Mouse (Mus musculus) neural tube, embryonic 12.5 days (tissue): ENCODE results near the gene Dcaf4. TPM values are rescaled to one million over a fixed set of nuclear protein-coding genes. Genes with fewer than 3 reads are reported as not detected.

Source experiments
- ATAC-seq: fragments of 200-750 bp; cut with Nextera tagmentation; 2 replicates; pipeline ENCODE4 v1.8.0; 2017; ENCODE audit warnings: low read depth, mild to moderate bottlenecking, moderate TSS enrichment, moderate library complexity; ENCODE audit not compliant: low FRiP score
- H3K27ac ChIP-seq: fragments of 300-500 bp; sonication (generic); 2 replicates; pipeline ENCODE4 v1.5.1; 2016
- H3K27me3 ChIP-seq: fragments of 300-500 bp; sonication (generic); replicated peaks from 2 replicates; pipeline ENCODE4 v1.6.1; 2016; ENCODE audit warnings: mild to moderate bottlenecking
- H3K36me3 ChIP-seq: fragments of 300-500 bp; sonication (generic); 2 replicates; pipeline ENCODE4 v1.6.1; 2016; ENCODE audit warnings: mild to moderate bottlenecking
- H3K4me1 ChIP-seq: fragments of 300-500 bp; sonication (generic); 2 replicates; pipeline ENCODE4 v1.6.1; 2016
- H3K4me2 ChIP-seq: fragments of 300-500 bp; sonication (generic); replicated peaks from 2 replicates; pipeline ENCODE4 v1.6.1; 2016; ENCODE audit warnings: mild to moderate bottlenecking
- H3K4me3 ChIP-seq: fragments of 300-500 bp; sonication (generic); 2 replicates; pipeline ENCODE4 v1.5.1; 2016
- H3K9ac ChIP-seq: fragments of 300-500 bp; sonication (generic); 2 replicates; pipeline ENCODE4 v1.6.1; 2016; ENCODE audit warnings: mild to moderate bottlenecking
- H3K9me3 ChIP-seq: fragments of 300-500 bp; sonication (generic); 2 replicates; pipeline ENCODE4 v1.6.1; 2016; ENCODE audit warnings: mild to moderate bottlenecking
- WGBS: fragments of 180-500 bp; shearing (Covaris S2); methylation state at CpG from one replicate; pipeline ENCODE4 v1.1.7; 2016; 5-methylcytosine and 5-hydroxymethylcytosine counted together
- polyA plus RNA-seq: library from polyadenylated mRNA; unstranded; fragments of >200 nt; fragmentation: Nextera tagmentation; extraction: Ambion mirVana; gene quantifications from 2 replicates; pipeline ENCODE4 v1.2.1, GENCODE M21; 2016

Dcaf4 gene
- polyA plus RNA-seq, 1 experiment from 2014 or later, result 30.2 TPM

DNA sequence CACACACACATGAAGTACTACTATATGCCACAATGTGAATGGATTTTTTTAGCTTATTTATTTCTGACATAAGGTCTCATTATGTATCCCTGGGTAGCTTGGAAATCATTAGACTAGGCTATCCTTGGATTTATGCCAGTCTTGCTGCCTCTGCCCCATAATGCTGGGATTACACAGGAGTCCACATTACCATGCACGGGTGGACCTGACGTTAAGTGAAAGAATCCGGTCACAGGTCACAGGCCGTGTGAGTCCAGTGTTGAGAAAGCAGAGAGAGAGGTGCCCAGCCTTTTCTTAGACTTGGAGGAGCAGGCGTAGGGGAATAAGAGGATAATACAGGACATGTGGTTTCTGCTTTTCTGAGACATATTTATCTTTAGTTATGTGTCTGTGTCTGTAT, 21.0 kb upstream of the Dcaf4 start:
- no peak overlapping the region for H3K27ac ChIP-seq
- H3K27me3 ChIP-seq, result no peaks in the 10 kb centered on the region
- no peaks in the 10 kb centered on the region for H3K36me3 ChIP-seq
- no peaks in the 10 kb centered on the region for H3K4me1 ChIP-seq
- no peaks in the 10 kb centered on the region for H3K9me3 ChIP-seq
- WGBS, result 77% methylated on average over 5 of the region's 5 CpGs
- ATAC-seq, result no peak
- no peak overlapping the region for H3K4me3 ChIP-seq
- H3K4me2 ChIP-seq, result no peak overlapping the region
- H3K9ac ChIP-seq, result no peak overlapping the region

DNA sequence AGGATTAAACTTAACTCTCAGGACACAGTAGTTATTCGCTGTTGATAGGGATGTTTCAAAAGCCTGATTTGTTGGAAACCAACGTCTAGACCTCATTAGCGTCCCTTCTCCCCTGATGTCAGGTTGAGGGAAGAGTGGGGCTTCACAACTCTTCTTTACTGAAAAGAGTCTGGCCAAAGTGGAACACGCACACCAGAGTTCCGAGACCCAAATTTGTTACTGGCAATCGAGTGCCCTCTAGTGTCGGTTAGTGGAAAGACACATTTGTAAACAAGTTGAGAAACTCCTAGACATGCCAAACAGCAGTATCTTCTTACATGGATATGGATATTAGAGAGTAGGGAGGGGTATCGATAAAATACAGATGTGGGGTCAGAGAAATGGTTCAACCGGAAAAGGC, 18.1 kb upstream of the Dcaf4 start:
- Histone ChIP-seq H3K9ac (no peak overlapping the region), H3K36me3 (no peaks in the 10 kb centered on the region), H3K27me3 (no peaks in the 10 kb centered on the region), H3K9me3 (no peaks in the 10 kb centered on the region), H3K4me2 (no peak overlapping the region), H3K4me1 (no peaks in the 10 kb centered on the region), H3K4me3 (no peak overlapping the region), H3K27ac (no peak overlapping the region)
- ATAC-seq, result no peak
- 7% methylated on average over 9 of the region's 9 CpGs for WGBS

- H3K4me3 ChIP-seq, result no peak overlapping the region
- no peak for ATAC-seq
- H3K36me3 ChIP-seq, result no peaks in the 10 kb centered on the region
- no peak overlapping the region for H3K27ac ChIP-seq
- H3K4me2 ChIP-seq, result no peak overlapping the region
- no peak overlapping the region for H3K9ac ChIP-seq
- no peaks in the 10 kb centered on the region for H3K4me1 ChIP-seq
- H3K27me3 ChIP-seq, result no peaks in the 10 kb centered on the region
- no peaks in the 10 kb centered on the region for H3K9me3 ChIP-seq
- 80% methylated on average over 10 of the region's 10 CpGs for WGBS
These were observed 13.7 kb upstream of the Dcaf4 start for GRCm38 (mm10) chr12:83506543-83506942.

DNA sequence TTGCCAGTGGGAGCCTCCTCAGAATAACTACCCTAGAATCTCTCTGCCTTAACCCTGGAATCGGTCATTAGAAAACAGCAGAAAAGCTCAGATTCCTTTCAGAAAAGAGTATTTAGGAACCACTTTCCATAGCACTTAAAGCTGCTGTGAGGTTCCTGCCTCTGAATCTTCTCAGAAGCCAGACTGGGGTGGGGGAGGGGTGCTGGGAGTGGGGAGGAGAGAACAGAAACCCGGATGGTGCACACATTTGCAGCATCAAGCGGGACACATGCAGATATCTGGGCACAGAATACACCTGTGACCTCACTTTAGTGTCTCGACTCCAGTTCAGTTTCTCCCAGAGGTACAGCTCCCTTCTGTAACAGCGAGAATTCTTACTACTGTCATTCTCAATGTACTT, 9.7 kb upstream of the Dcaf4 start:
- Histone ChIP-seq H3K4me2 (no peak overlapping the region), H3K9me3 (no peaks in the 10 kb centered on the region), H3K27me3 (no peaks in the 10 kb centered on the region), H3K36me3 (no peaks in the 10 kb centered on the region), H3K27ac (no peak overlapping the region), H3K4me3 (no peak overlapping the region), H3K4me1 (0 out of 2 replicates have a peak, but pooled peaks cover 8% of the 10 kb centered on the region), H3K9ac (no peak overlapping the region)
- no peak for ATAC-seq
- WGBS, result 84% methylated on average over 5 of the region's 5 CpGs

- Histone ChIP-seq H3K9me3 (no peaks in the 10 kb centered on the region), H3K4me3 (no peak overlapping the region), H3K4me2 (no peak overlapping the region), H3K27ac (no peak overlapping the region), H3K4me1 (0 out of 2 replicates have a peak, but pooled peaks cover 8% of the 10 kb centered on the region), H3K36me3 (no peaks in the 10 kb centered on the region), H3K27me3 (no peaks in the 10 kb centered on the region), H3K9ac (no peak overlapping the region)
- 19% methylated on average over 4 of the region's 4 CpGs for WGBS
- no peak for ATAC-seq
These were observed 7.5 kb upstream of the Dcaf4 start for GRCm38 (mm10) chr12:83512783-83513182.

DNA sequence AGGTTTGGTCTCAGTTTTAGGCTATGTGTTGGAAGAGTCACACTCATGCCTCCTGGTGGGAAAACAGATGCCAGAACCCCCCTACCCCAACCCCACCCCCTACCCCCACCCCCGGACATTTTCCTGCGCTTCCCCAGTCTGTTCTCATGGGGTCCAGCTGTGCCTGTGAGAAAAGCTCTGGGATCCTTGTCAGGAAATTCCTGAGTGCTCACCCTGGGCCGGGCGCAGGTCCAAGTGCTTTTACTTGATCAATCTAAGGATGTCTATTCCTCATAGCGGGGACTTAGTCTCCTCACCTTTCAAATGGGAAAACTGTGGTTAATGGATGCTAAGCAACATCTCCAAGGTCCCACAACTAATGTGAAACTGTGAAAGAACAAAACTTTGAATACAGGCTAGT, 7.1 kb upstream of the Dcaf4 start:
- WGBS, result 40% methylated on average over 5 of the region's 5 CpGs
- Histone ChIP-seq H3K9ac (no peak overlapping the region), H3K4me1 (0 out of 2 replicates have a peak, but pooled peaks cover 8% of the 10 kb centered on the region), H3K4me2 (no peak overlapping the region), H3K36me3 (no peaks in the 10 kb centered on the region), H3K27me3 (no peaks in the 10 kb centered on the region), H3K27ac (no peak overlapping the region), H3K9me3 (no peaks in the 10 kb centered on the region), H3K4me3 (no peak overlapping the region)
- ATAC-seq, result no peak

DNA sequence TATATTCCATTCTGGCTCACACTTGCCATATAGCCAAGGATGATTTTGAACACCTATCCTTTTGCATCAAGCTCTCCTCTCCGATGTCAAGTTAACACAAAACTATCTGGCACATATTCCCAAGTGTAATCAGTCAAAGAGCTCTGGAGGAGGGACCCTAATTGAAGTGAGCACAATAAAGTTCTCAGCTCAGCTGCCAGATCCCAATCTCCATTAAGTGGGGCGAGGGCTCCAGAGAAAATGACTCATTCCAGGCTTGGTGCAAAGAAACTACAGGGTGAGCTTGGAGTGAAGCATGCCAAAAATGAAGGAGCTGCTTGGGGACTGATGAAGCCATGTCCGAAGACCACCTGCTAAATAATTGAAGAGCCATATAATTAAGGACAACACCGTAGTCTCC, 6.0 kb upstream of the Dcaf4 start:
- no peak for ATAC-seq
- WGBS, result 55% methylated on average over 4 of the region's 4 CpGs
- no peaks in the 10 kb centered on the region for H3K27me3 ChIP-seq

DNA sequence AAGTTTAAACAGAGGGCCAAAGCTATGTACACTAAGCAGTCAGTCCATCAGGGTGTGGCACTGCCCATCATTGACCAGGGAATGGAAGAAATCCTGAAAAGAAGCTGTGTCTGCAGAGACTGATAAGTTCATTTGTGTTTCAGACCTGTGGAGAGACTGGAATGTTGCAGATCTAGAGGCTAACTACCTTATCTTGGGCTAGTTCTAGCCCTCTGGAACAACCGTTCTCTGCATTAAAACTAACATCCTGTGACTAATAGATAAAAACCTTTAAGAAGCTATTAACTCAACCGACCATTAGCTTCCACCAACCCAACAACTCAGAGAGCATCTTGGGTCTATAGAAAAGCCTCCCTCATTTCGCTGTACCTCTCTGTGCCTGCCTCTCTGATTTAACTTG, 2.7 kb upstream of the Dcaf4 start:
- Histone ChIP-seq H3K9me3 (no peaks in the 10 kb centered on the region), H3K27me3 (no peaks in the 10 kb centered on the region), H3K36me3 (no peaks in the 10 kb centered on the region), H3K9ac (no peak overlapping the region), H3K27ac (no peak overlapping the region), H3K4me3 (no peak overlapping the region), H3K4me2 (no peak overlapping the region), H3K4me1 (peaks cover 13% of the 10 kb centered on the region)
- WGBS, result 87% methylated on average over 3 of the region's 3 CpGs
- no peak for ATAC-seq

More for the DNA sequence above, 6.0 kb upstream of the Dcaf4 start:
- no peak overlapping the region for H3K27ac ChIP-seq
- H3K36me3 ChIP-seq, result no peaks in the 10 kb centered on the region
- H3K9me3 ChIP-seq, result no peaks in the 10 kb centered on the region
- H3K4me3 ChIP-seq, result no peak overlapping the region
- H3K9ac ChIP-seq, result no peak overlapping the region
- H3K4me2 ChIP-seq, result no peak overlapping the region
- H3K4me1 ChIP-seq, result 0 out of 2 replicates have a peak, but pooled peaks cover 8% of the 10 kb centered on the region

DNA sequence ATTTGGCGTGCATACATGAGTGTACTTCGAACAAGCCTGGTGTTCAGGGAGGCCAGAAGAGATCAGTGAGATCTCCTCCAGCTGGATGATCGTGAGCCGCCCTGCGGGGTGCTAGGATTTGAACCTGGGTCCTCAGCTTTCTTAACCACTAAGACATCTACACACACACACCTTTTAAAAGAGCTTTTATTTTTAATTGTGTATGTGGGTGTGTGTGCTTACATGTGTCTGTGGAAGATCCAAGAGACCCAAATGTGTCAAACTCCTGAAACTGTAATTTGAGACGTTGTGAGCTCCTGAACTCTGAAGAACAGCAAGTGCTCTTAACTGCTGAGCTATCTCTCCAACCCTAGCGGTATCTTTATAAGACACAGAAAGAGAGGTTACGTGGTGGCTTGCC, 817 bp downstream of the Dcaf4 start:
- ATAC-seq, result no peak
- Histone ChIP-seq H3K9me3 (no peaks in the 10 kb centered on the region), H3K27ac (no peak overlapping the region), H3K4me1 (peaks cover 6% of the 10 kb centered on the region), H3K27me3 (no peaks in the 10 kb centered on the region), H3K36me3 (no peaks in the 10 kb centered on the region), H3K4me2 (peak overlapping the region; percentile 75), H3K9ac (no peak overlapping the region), H3K4me3 (peak overlapping the region; percentile 73)
- 56% methylated on average over 8 of the region's 8 CpGs for WGBS

GRCm38 (mm10) chr12:83523056-83523455, 2.8 kb downstream of the Dcaf4 start:
- no peaks in the 10 kb centered on the region for H3K9me3 ChIP-seq
- H3K9ac ChIP-seq, result no peak overlapping the region
- no peak overlapping the region for H3K27ac ChIP-seq
- 88% methylated on average over 6 of the region's 6 CpGs for WGBS
- peaks cover 10% of the 10 kb centered on the region for H3K4me1 ChIP-seq
- H3K36me3 ChIP-seq, result no peaks in the 10 kb centered on the region; the same call in 1 of the 2 replicates
- ATAC-seq, result no peak
- no peak overlapping the region for H3K4me3 ChIP-seq
- no peaks in the 10 kb centered on the region for H3K27me3 ChIP-seq
- H3K4me2 ChIP-seq, result no peak overlapping the region

DNA sequence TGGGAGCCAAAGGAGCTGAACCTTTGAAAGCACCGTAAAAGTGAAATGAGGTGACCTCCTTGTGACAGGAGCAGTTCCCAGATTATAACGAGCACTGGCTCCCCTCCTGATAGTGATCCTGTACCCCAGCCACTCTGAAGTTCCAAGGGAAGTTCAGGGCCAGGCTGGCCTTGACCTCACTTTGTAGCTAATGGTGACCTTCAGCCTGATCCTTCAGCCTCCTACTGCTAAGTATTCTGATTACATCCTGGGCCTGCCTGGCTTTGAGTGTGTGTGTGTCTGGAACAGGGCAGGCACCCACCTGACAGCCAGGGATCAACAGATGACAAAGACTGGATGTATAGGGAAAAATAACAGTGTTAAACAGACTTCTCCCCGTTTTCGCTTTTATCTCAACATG, 3.6 kb downstream of the Dcaf4 start:
- no peaks in the 10 kb centered on the region for H3K9me3 ChIP-seq
- no peak for ATAC-seq
- H3K4me1 ChIP-seq, result peaks cover 13% of the 10 kb centered on the region
- no peak overlapping the region for H3K4me2 ChIP-seq
- H3K36me3 ChIP-seq, result peaks cover 3% of the 10 kb centered on the region; the same call in 1 of the 2 replicates
- no peak overlapping the region for H3K4me3 ChIP-seq
- H3K27ac ChIP-seq, result no peak overlapping the region
- no peaks in the 10 kb centered on the region for H3K27me3 ChIP-seq
- 79% methylated on average over 4 of the region's 4 CpGs for WGBS
- H3K9ac ChIP-seq, result no peak overlapping the region

GRCm38 (mm10) chr12:83524329-83524728, 4.1 kb downstream of the Dcaf4 start:
- no peak overlapping the region for H3K4me3 ChIP-seq
- H3K27ac ChIP-seq, result no peak overlapping the region
- no peaks in the 10 kb centered on the region for H3K27me3 ChIP-seq
- peaks cover 13% of the 10 kb centered on the region for H3K4me1 ChIP-seq
- WGBS, result 84% methylated on average over 5 of the region's 5 CpGs
- ATAC-seq, result no peak
- no peak overlapping the region for H3K4me2 ChIP-seq
- no peaks in the 10 kb centered on the region for H3K9me3 ChIP-seq
- no peak overlapping the region for H3K9ac ChIP-seq
- peaks cover 6% of the 10 kb centered on the region; the same call in 1 of the 2 replicates for H3K36me3 ChIP-seq

DNA sequence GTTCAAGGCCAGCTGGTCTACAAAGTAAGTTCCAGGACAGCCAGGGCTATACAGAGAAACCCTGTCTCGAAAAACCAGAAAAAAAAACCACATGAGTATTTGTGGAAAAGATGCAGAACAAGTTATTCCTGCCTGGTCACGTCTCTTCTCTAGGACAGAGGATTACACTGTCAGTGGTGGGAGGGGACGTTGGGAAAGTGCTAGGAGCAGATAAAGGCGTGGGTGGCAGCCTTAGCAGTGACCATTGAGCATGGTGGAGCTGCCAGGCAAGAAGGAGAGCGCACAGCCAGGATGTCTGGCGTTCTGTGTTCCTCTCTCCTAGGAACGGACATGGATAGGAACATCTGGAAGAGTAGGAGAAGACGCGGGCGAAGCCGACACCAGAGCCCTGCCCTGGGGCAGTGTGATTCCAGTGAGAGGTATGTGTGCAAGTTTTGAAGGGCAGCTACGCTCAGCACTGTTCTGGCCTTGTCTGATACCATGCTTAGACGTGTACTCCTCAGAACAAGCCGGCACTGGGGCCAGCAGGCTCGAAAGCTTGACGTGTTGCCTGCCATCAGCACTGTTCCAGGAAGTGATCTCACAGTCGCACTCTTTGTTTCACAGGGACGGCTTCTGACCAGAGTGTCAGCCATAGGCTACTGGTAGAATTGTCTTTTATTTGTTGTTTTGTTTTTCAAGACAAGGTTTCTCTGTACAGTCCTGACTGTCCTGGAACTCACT, 5.7 kb downstream of the Dcaf4 start:
- WGBS, result 82% methylated on average over 18 of the region's 18 CpGs
- Histone ChIP-seq H3K4me3 (no peak overlapping the region), H3K4me2 (no peak overlapping the region), H3K4me1 (peaks cover 12% of the 10 kb centered on the region), H3K9ac (no peak overlapping the region), H3K9me3 (no peaks in the 10 kb centered on the region), H3K27ac (no peak overlapping the region), H3K36me3 (peaks cover 9% of the 10 kb centered on the region), H3K27me3 (no peaks in the 10 kb centered on the region)
- no peak for ATAC-seq
